Mouse (Mus musculus) hindbrain, embryonic 12.5 days (tissue): ENCODE measurements around the gene Gm11027. TPM values are rescaled to one million over a fixed set of nuclear protein-coding genes. Genes with fewer than 3 reads are reported as not detected.

Experiments used
- ATAC-seq: fragments of 200-750 bp; cut with Nextera tagmentation; 2 replicates; pipeline ENCODE4 v1.8.0; 2017; ENCODE audit warnings: moderate TSS enrichment; ENCODE audit not compliant: low FRiP score
- H3K27ac ChIP-seq: fragments of 300-500 bp; sonication (generic); 2 replicates; pipeline ENCODE4 v1.5.1; 2016; ENCODE audit warnings: mild to moderate bottlenecking
- H3K27me3 ChIP-seq: fragments of 300-500 bp; sonication (generic); 2 replicates; pipeline ENCODE4 v1.6.1; 2016; ENCODE audit warnings: mild to moderate bottlenecking
- H3K36me3 ChIP-seq: fragments of 300-500 bp; sonication (generic); 2 replicates; pipeline ENCODE4 v1.6.1; 2016; ENCODE audit warnings: mild to moderate bottlenecking
- H3K4me1 ChIP-seq: fragments of 300-500 bp; sonication (generic); 2 replicates; pipeline ENCODE4 v1.6.1; 2016
- H3K4me2 ChIP-seq: fragments of 300-500 bp; sonication (generic); replicated peaks from 2 replicates; pipeline ENCODE4 v1.6.1; 2016; ENCODE audit warnings: mild to moderate bottlenecking
- H3K4me3 ChIP-seq: fragments of 300-500 bp; sonication (generic); 2 replicates; pipeline ENCODE4 v1.5.1; 2016; ENCODE audit warnings: mild to moderate bottlenecking
- H3K9ac ChIP-seq: fragments of 300-500 bp; sonication (generic); 2 replicates; pipeline ENCODE4 v1.6.1; 2016; ENCODE audit warnings: mild to moderate bottlenecking, moderate library complexity
- H3K9me3 ChIP-seq: fragments of 300-500 bp; sonication (generic); replicated peaks from 2 replicates; pipeline ENCODE4 v1.6.1; 2016; ENCODE audit warnings: mild to moderate bottlenecking
- WGBS: fragments of 180-500 bp; shearing (Covaris S2); methylation state at CpG from one replicate; pipeline ENCODE4 v1.1.7; 2016; 5-methylcytosine and 5-hydroxymethylcytosine counted together
- microRNA-seq: library from miRNA; unstranded; fragments of <30 nt; microRNA quantifications from one replicate; pipeline ENCODE4, GENCODE M21; 2017
- polyA plus RNA-seq: library from polyadenylated mRNA; unstranded; fragments of >200 nt; fragmentation: Nextera tagmentation; extraction: Ambion mirVana; gene quantifications from 2 replicates; pipeline ENCODE4 v1.2.1, GENCODE M21; 2016

The Gm11027 gene
- polyA plus RNA-seq, 1 experiment from 2014 or later, result not detected

GRCm38 (mm10) chr12:116315498-116315897 is 40.3 kb downstream of the Gm11027 start:
- Histone ChIP-seq H3K9me3 (no peaks in the 10 kb centered on the region), H3K9ac (no peak overlapping the region), H3K36me3 (no peaks in the 10 kb centered on the region), H3K4me2 (no peak overlapping the region), H3K4me1 (no peaks in the 10 kb centered on the region), H3K27me3 (no peaks in the 10 kb centered on the region), H3K4me3 (no peak overlapping the region), H3K27ac (no peak overlapping the region)
- no peak for ATAC-seq
- 83% methylated on average over 3 of the region's 3 CpGs for WGBS

- Histone ChIP-seq H3K9me3 (no peaks in the 10 kb centered on the region), H3K36me3 (no peaks in the 10 kb centered on the region), H3K9ac (no peak overlapping the region), H3K4me2 (no peak overlapping the region), H3K27me3 (no peaks in the 10 kb centered on the region), H3K27ac (no peak overlapping the region), H3K4me1 (no peaks in the 10 kb centered on the region), H3K4me3 (no peak overlapping the region)
- no peak for ATAC-seq
- WGBS, result 82% methylated on average over 1 of the region's 1 CpGs
Observed at GRCm38 (mm10) chr12:116317818-116318217, 42.6 kb downstream of the Gm11027 start.

Small RNA genes within 50 kb of the gene (microRNA-seq; reads per million reads assigned to microRNA genes)
- not detected for gene Gm23190

Other genes starting within 250 kb of the Gm11027 start
- gene Zfp386, start 227.7 kb upstream of the Gm11027 start, polyA plus RNA-seq, result 59.4 and 61.8 TPM in 2 replicates
- 1.1 and 1.8 TPM in 2 replicates for gene Vipr2, start 197.7 kb upstream of the Gm11027 start, polyA plus RNA-seq
- 21.8 and 22.9 TPM in 2 replicates for gene Wdr60, start 12.4 kb upstream of the Gm11027 start, polyA plus RNA-seq
- 20.9 TPM in 2 replicates for gene Esyt2, start 5.8 kb downstream of the Gm11027 start, polyA plus RNA-seq
- gene Ncapg2, start 130.0 kb downstream of the Gm11027 start, polyA plus RNA-seq, result 28.1 and 30.3 TPM in 2 replicates
- gene Ptprn2, start 210.3 kb downstream of the Gm11027 start, polyA plus RNA-seq, result 6.2 and 7.5 TPM in 2 replicates